Mouse (Mus musculus): ENCODE measurements at regions not wholly inside any gene's neighbourhood (a gene's known extent, or its start where the extent isn't known, plus 50 kb on each side); places are given as distances from the start of the nearest gene placed in this dataset.

DNA sequence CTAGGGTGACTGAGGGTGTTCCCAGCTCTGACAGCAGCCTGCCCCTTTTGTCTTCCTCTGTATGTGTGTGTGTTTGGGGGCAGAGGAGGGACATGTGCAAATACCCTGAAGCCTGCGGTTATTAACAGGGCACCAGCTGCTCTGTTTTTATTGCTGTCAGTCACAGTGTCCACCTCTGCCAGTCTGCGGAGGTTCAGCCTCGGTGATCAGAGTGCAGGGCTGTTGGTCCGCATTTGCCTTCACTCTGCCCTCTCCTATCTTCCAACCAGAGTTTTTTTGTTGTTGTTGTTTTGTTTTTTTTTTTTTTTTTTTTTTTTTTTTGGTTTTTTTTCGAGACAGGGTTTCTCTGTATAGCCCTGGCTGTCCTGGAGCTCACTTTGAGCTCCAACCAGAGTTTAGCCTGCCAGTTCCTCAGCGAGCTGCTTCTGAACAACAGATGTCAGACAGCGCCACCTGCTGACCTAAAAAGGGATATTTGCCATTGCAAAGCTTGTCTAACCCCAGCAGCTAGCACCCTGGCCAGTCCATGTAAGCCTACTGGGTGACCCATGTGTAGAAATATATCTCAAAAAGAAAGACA lies 226.0 kb downstream of the Lmx1a start:
- no peak for TF ChIP-seq POLR2A (IDR thresholded peaks at IDR 0.05; ENCODE audit: borderline replicate concordance, extremely low read depth, low read depth, low read length)
- peak; percentile 70 for TF ChIP-seq CTCF (IDR thresholded peaks at IDR 0.05; ENCODE audit: insufficient read depth, low read length)
